Mouse (Mus musculus) limb, embryonic 15.5 days (tissue): ENCODE data around the gene Xrcc6. TPM values are rescaled to one million over a fixed set of nuclear protein-coding genes. Genes with fewer than 3 reads are reported as not detected.

Experiments used
- ATAC-seq: fragments of 200-750 bp; cut with Nextera tagmentation; 2 replicates; pipeline ENCODE4 v1.8.0; 2017; ENCODE audit warnings: low read depth, moderate TSS enrichment; ENCODE audit not compliant: insufficient number of reproducible peaks, low FRiP score, low TSS enrichment
- H3K27ac ChIP-seq: fragments of 300-500 bp; sonication (generic); 2 replicates; pipeline ENCODE4 v1.5.1; 2015; ENCODE audit warnings: moderate library complexity, mild to moderate bottlenecking, inconsistent platforms
- H3K27me3 ChIP-seq: fragments of 300-500 bp; sonication (generic); 2 replicates; pipeline ENCODE4 v1.6.1; 2015; ENCODE audit warnings: inconsistent platforms
- H3K36me3 ChIP-seq: fragments of 300-500 bp; sonication (generic); 2 replicates; pipeline ENCODE4 v1.6.1; 2015; ENCODE audit warnings: inconsistent platforms
- H3K4me1 ChIP-seq: fragments of 300-500 bp; sonication (generic); 2 replicates; pipeline ENCODE4 v1.6.1; 2015; ENCODE audit warnings: inconsistent platforms
- H3K4me2 ChIP-seq: fragments of 300-500 bp; sonication (generic); 2 replicates; pipeline ENCODE4 v1.6.1; 2015; ENCODE audit warnings: mild to moderate bottlenecking, inconsistent platforms
- H3K4me3 ChIP-seq: fragments of 300-500 bp; sonication (generic); 2 replicates; pipeline ENCODE4 v1.5.1; 2015; ENCODE audit warnings: mild to moderate bottlenecking, inconsistent platforms
- H3K9ac ChIP-seq: fragments of 300-500 bp; sonication (generic); 2 replicates; pipeline ENCODE4 v1.6.1; 2015; ENCODE audit warnings: inconsistent platforms
- H3K9me3 ChIP-seq: fragments of 300-500 bp; sonication (generic); 2 replicates; pipeline ENCODE4 v1.6.1; 2016; ENCODE audit warnings: inconsistent platforms
- WGBS: fragments of 180-500 bp; shearing (Covaris S2); methylation state at CpG from one replicate; pipeline ENCODE4 v1.1.7; 2015; 5-methylcytosine and 5-hydroxymethylcytosine counted together
- polyA plus RNA-seq: library from polyadenylated mRNA; unstranded; fragments of >200 nt; fragmentation: Nextera tagmentation; extraction: Ambion mirVana; gene quantifications from 2 replicates; pipeline ENCODE4 v1.2.1, GENCODE M21; 2015

Gene Xrcc6
- 73.8 and 77.5 TPM in 2 replicates for polyA plus RNA-seq

GRCm38 (mm10) chr15:81987646-81988045, at the start of gene Xrcc6:
Xrcc6 (plus strand) TSS chr15:81987835.
- Histone ChIP-seq H3K9ac (no peak within 1 kb of the TSS), H3K27ac (no peak within 1 kb of the TSS), H3K36me3 (no peaks in the 10 kb centered on the region), H3K4me3 (no peak within 1 kb of the TSS), H3K9me3 (no peaks in the 10 kb centered on the region), H3K4me1 (peaks cover 3% of the 10 kb centered on the region; the same call in 1 of the 2 replicates), H3K4me2 (no peak within 1 kb of the TSS), H3K27me3 (no peaks in the 10 kb centered on the region)
- WGBS: 70% methylated on average over 3 of the region's 3 CpGs
- ATAC-seq: no peak

- H3K27ac ChIP-seq: no peak overlapping the region
- no peaks in the 10 kb centered on the region for H3K9me3 ChIP-seq
- no peak overlapping the region for H3K4me2 ChIP-seq
- WGBS: 41% methylated on average over 2 of the region's 2 CpGs
- no peak for ATAC-seq
- H3K9ac ChIP-seq: no peak overlapping the region
- H3K27me3 ChIP-seq: no peaks in the 10 kb centered on the region
- peaks cover 27% of the 10 kb centered on the region for H3K4me1 ChIP-seq
- H3K36me3 ChIP-seq: no peaks in the 10 kb centered on the region
- no peak overlapping the region for H3K4me3 ChIP-seq
Observed at GRCm38 (mm10) chr15:81938246-81938645, 49.4 kb upstream of the Xrcc6 start.

- Histone ChIP-seq H3K27me3 (no peaks in the 10 kb centered on the region), H3K4me1 (peaks cover 28% of the 10 kb centered on the region), H3K27ac (no peak overlapping the region), H3K4me3 (no peak overlapping the region), H3K9ac (no peak overlapping the region), H3K36me3 (no peaks in the 10 kb centered on the region), H3K4me2 (no peak overlapping the region), H3K9me3 (no peaks in the 10 kb centered on the region)
- WGBS: 82% methylated on average over 10 of the region's 10 CpGs
- no peak for ATAC-seq
Observed at GRCm38 (mm10) chr15:81939157-81939715, 48.4 kb upstream of the Xrcc6 start.

- Histone ChIP-seq H3K9me3 (no peaks in the 10 kb centered on the region), H3K36me3 (no peaks in the 10 kb centered on the region), H3K9ac (no peak overlapping the region), H3K27ac (no peak overlapping the region), H3K4me3 (no peak overlapping the region), H3K4me2 (no peak overlapping the region), H3K4me1 (peaks cover 28% of the 10 kb centered on the region), H3K27me3 (no peaks in the 10 kb centered on the region)
- ATAC-seq: no peak
- 91% methylated on average over 4 of the region's 4 CpGs for WGBS
Observed at GRCm38 (mm10) chr15:81939774-81940173, 47.9 kb upstream of the Xrcc6 start.

- Histone ChIP-seq H3K27me3 (no peaks in the 10 kb centered on the region), H3K4me2 (no peak overlapping the region), H3K9me3 (no peaks in the 10 kb centered on the region), H3K36me3 (no peaks in the 10 kb centered on the region), H3K4me3 (no peak overlapping the region), H3K27ac (no peak overlapping the region), H3K4me1 (peaks cover 28% of the 10 kb centered on the region), H3K9ac (no peak overlapping the region)
- WGBS: 85% methylated on average over 5 of the region's 5 CpGs
- no peak for ATAC-seq
Observed at GRCm38 (mm10) chr15:81940219-81940618, 47.4 kb upstream of the Xrcc6 start.

GRCm38 (mm10) chr15:81941010-81941409, 46.6 kb upstream of the Xrcc6 start:
- Histone ChIP-seq H3K36me3 (no peaks in the 10 kb centered on the region), H3K9me3 (no peaks in the 10 kb centered on the region), H3K27me3 (no peaks in the 10 kb centered on the region), H3K9ac (no peak overlapping the region), H3K4me3 (no peak overlapping the region), H3K4me1 (peaks cover 30% of the 10 kb centered on the region), H3K27ac (no peak overlapping the region), H3K4me2 (no peak overlapping the region)
- no peak for ATAC-seq
- WGBS: 92% methylated on average over 2 of the region's 2 CpGs

- H3K4me3 ChIP-seq: no peak overlapping the region
- H3K9ac ChIP-seq: no peak overlapping the region
- no peak overlapping the region for H3K27ac ChIP-seq
- 0 out of 2 replicates have a peak, but pooled peaks cover 3% of the 10 kb centered on the region for H3K36me3 ChIP-seq
- no peaks in the 10 kb centered on the region for H3K27me3 ChIP-seq
- 15% methylated on average over 9 of the region's 9 CpGs for WGBS
- H3K4me2 ChIP-seq: no peak overlapping the region
- ATAC-seq: no peak
- no peaks in the 10 kb centered on the region for H3K9me3 ChIP-seq
- H3K4me1 ChIP-seq: peaks cover 10% of the 10 kb centered on the region; the same call in 1 of the 2 replicates
Observed at GRCm38 (mm10) chr15:81943176-81943749, 44.4 kb upstream of the Xrcc6 start.

GRCm38 (mm10) chr15:81949076-81949475, 38.6 kb upstream of the Xrcc6 start:
- Histone ChIP-seq H3K4me3 (no peak overlapping the region), H3K27me3 (no peaks in the 10 kb centered on the region), H3K27ac (no peak overlapping the region), H3K4me2 (no peak overlapping the region), H3K4me1 (0 out of 2 replicates have a peak, but pooled peaks cover 7% of the 10 kb centered on the region), H3K9ac (no peak overlapping the region), H3K9me3 (no peaks in the 10 kb centered on the region), H3K36me3 (peaks cover 35% of the 10 kb centered on the region)
- ATAC-seq: no peak
- WGBS: 84% methylated on average over 10 of the region's 10 CpGs

- 69% methylated on average over 11 of the region's 11 CpGs for WGBS
- Histone ChIP-seq H3K27me3 (no peaks in the 10 kb centered on the region), H3K9me3 (no peaks in the 10 kb centered on the region), H3K9ac (no peak overlapping the region), H3K4me2 (no peak overlapping the region), H3K4me1 (0 out of 2 replicates have a peak, but pooled peaks cover 7% of the 10 kb centered on the region), H3K27ac (no peak overlapping the region), H3K4me3 (no peak overlapping the region), H3K36me3 (peaks cover 40% of the 10 kb centered on the region)
- ATAC-seq: no peak
Observed at GRCm38 (mm10) chr15:81949476-81950131, 38.0 kb upstream of the Xrcc6 start.

GRCm38 (mm10) chr15:81950716-81951115, 36.9 kb upstream of the Xrcc6 start:
- 0 out of 2 replicates have a peak, but pooled peaks cover 5% of the 10 kb centered on the region for H3K4me1 ChIP-seq
- no peak overlapping the region for H3K27ac ChIP-seq
- no peaks in the 10 kb centered on the region for H3K9me3 ChIP-seq
- no peak overlapping the region for H3K9ac ChIP-seq
- 82% methylated on average over 5 of the region's 5 CpGs for WGBS
- no peak overlapping the region for H3K4me2 ChIP-seq
- H3K36me3 ChIP-seq: peaks cover 48% of the 10 kb centered on the region
- ATAC-seq: no peak
- H3K27me3 ChIP-seq: no peaks in the 10 kb centered on the region
- H3K4me3 ChIP-seq: no peak overlapping the region

- ATAC-seq: no peak
- H3K4me2 ChIP-seq: no peak overlapping the region
- no peaks in the 10 kb centered on the region for H3K9me3 ChIP-seq
- no peak overlapping the region for H3K9ac ChIP-seq
- H3K27ac ChIP-seq: no peak overlapping the region
- H3K4me3 ChIP-seq: no peak overlapping the region
- H3K4me1 ChIP-seq: 0 out of 2 replicates have a peak, but pooled peaks cover under 1% of the 10 kb centered on the region
- WGBS: 83% methylated on average over 9 of the region's 9 CpGs
- H3K27me3 ChIP-seq: no peaks in the 10 kb centered on the region
- peaks cover 48% of the 10 kb centered on the region for H3K36me3 ChIP-seq
Observed at GRCm38 (mm10) chr15:81951159-81951558, 36.5 kb upstream of the Xrcc6 start.

GRCm38 (mm10) chr15:81952310-81952709, 35.3 kb upstream of the Xrcc6 start:
- no peak for ATAC-seq
- WGBS: 78% methylated on average over 4 of the region's 4 CpGs
- no peaks in the 10 kb centered on the region for H3K4me1 ChIP-seq
- H3K9ac ChIP-seq: no peak overlapping the region
- H3K9me3 ChIP-seq: no peaks in the 10 kb centered on the region
- H3K27me3 ChIP-seq: no peaks in the 10 kb centered on the region
- no peak overlapping the region for H3K27ac ChIP-seq
- no peak overlapping the region for H3K4me3 ChIP-seq
- peaks cover 45% of the 10 kb centered on the region for H3K36me3 ChIP-seq
- no peak overlapping the region for H3K4me2 ChIP-seq
